Mouse (Mus musculus) MEL (cell line): ENCODE measurements around the gene Mex3a. TPM values are rescaled to one million over a fixed set of nuclear protein-coding genes. Genes with fewer than 3 reads are reported as not detected.

ENCODE experiments used
- DNase-seq: peaks from one replicate; pipeline ENCODE4 v3.0.0; 2011; ENCODE audit warnings: low read depth, low spot score
- H3K27ac ChIP-seq: 2 replicates; pipeline ENCODE4 v1.5.1; 2012; ENCODE audit warnings: low read depth, mild to moderate bottlenecking, control low read depth, low read length, moderate library complexity; ENCODE audit not compliant: control insufficient read depth
- H3K27me3 ChIP-seq, 2 experiments: fragments of 150-350 bp in 1 of 2; sonication (generic) in 1 of 2; 2 replicates each; pipeline ENCODE4 v1.6.1; 2012; ENCODE audit warnings: low read length in 2 of 2, mild to moderate bottlenecking in 2 of 2, improper control_type of control experiment in 1 of 2, moderate library complexity in 1 of 2; ENCODE audit not compliant: insufficient read depth in 2 of 2, control insufficient read depth in 1 of 2
- H3K36me3 ChIP-seq, 2 experiments: 2 replicates each; pipeline ENCODE4 v1.6.1; 2012 to 2014; ENCODE audit warnings: low read length in 2 of 2, improper control_type of control experiment in 1 of 2, inconsistent platforms in 1 of 2, mild to moderate bottlenecking in 1 of 2; ENCODE audit not compliant: insufficient read depth in 2 of 2, control insufficient read depth in 1 of 2
- H3K4me1 ChIP-seq, 2 experiments: fragments of 150-350 bp in 1 of 2; sonication (generic) in 1 of 2; 2 replicates each; pipeline ENCODE4 v1.6.1; 2012; ENCODE audit warnings: low read length in 2 of 2, improper control_type of control experiment in 1 of 2, mild to moderate bottlenecking in 1 of 2; ENCODE audit not compliant: insufficient read depth in 2 of 2, control insufficient read depth in 1 of 2
- H3K4me3 ChIP-seq, 2 experiments: fragments of 150-350 bp in 1 of 2; sonication (generic) in 1 of 2; 2 replicates each; pipeline ENCODE4 v1.5.1; 2012; ENCODE audit warnings: low read depth in 2 of 2, low read length in 2 of 2, mild to moderate bottlenecking in 2 of 2, moderate library complexity in 2 of 2, control low read depth in 1 of 2, improper control_type of control experiment in 1 of 2; ENCODE audit not compliant: control insufficient read depth in 1 of 2, insufficient read depth in 1 of 2
- H3K79me2 ChIP-seq: 2 replicates; pipeline ENCODE4 v1.6.1; 2012; ENCODE audit warnings: mild to moderate bottlenecking, low read length, moderate library complexity; ENCODE audit not compliant: control insufficient read depth, poor library complexity, insufficient read depth
- H3K9ac ChIP-seq: 2 replicates; pipeline ENCODE4 v1.6.1; 2012; ENCODE audit warnings: low read depth, mild to moderate bottlenecking, control low read depth, low read length, moderate library complexity; ENCODE audit not compliant: control insufficient read depth, poor library complexity, severe bottlenecking
- H3K9me3 ChIP-seq: fragments of 150-350 bp; sonication (generic); replicated peaks from 2 replicates; pipeline ENCODE4 v1.6.1; 2012; ENCODE audit warnings: mild to moderate bottlenecking, low read length, improper control_type of control experiment, moderate library complexity; ENCODE audit not compliant: insufficient read depth
- CHD1 ChIP-seq: IDR thresholded peaks from 2 replicates; pipeline ENCODE4 v1.6.1; 2012; ENCODE audit warnings: low read depth, mild to moderate bottlenecking, inconsistent platforms, low read length, improper control_type of control experiment
- CHD2 ChIP-seq: IDR thresholded peaks from 2 replicates; pipeline ENCODE4 v1.6.1; 2011; ENCODE audit warnings: low read length, improper control_type of control experiment
- ELF1 ChIP-seq: IDR thresholded peaks from 2 replicates; pipeline ENCODE4 v1.6.1; 2014; ENCODE audit warnings: low read depth, mild to moderate bottlenecking, inconsistent platforms, low read length, improper control_type of control experiment, moderate library complexity
- GATA1 ChIP-seq: IDR thresholded peaks from 2 replicates; pipeline ENCODE4 v1.6.1; 2011; ENCODE audit warnings: low read depth, low read length, improper control_type of control experiment
- HCFC1 ChIP-seq: IDR thresholded peaks from 2 replicates; pipeline ENCODE4 v1.6.1; 2012; ENCODE audit warnings: low read depth, mild to moderate bottlenecking, inconsistent platforms, low read length, improper control_type of control experiment, moderate library complexity
- MAFK ChIP-seq: IDR thresholded peaks from 2 replicates; pipeline ENCODE4 v1.6.1; 2011; ENCODE audit warnings: low read depth, mild to moderate bottlenecking, low read length, improper control_type of control experiment, borderline replicate concordance
- MAX ChIP-seq: IDR thresholded peaks from 2 replicates; pipeline ENCODE4 v1.6.1; 2011; ENCODE audit warnings: low read length, improper control_type of control experiment
- MAZ ChIP-seq: IDR thresholded peaks from 2 replicates; pipeline ENCODE4 v1.6.1; 2012; ENCODE audit warnings: low read depth, mild to moderate bottlenecking, inconsistent platforms, low read length, improper control_type of control experiment
- MYB ChIP-seq: IDR thresholded peaks from 2 replicates; pipeline ENCODE4 v1.6.1; 2011; ENCODE audit warnings: mild to moderate bottlenecking, low read depth, low read length, improper control_type of control experiment
- MYC ChIP-seq: IDR thresholded peaks from 2 replicates; pipeline ENCODE4 v1.6.1; 2011; ENCODE audit warnings: low read depth, mild to moderate bottlenecking, low read length, improper control_type of control experiment, moderate library complexity
- NELFE ChIP-seq: IDR thresholded peaks from 2 replicates; pipeline ENCODE4 v1.6.1; 2011; ENCODE audit warnings: low read depth, low read length, improper control_type of control experiment
- POLR2AphosphoS2 ChIP-seq: IDR thresholded peaks from 2 replicates; pipeline ENCODE4 v1.6.1; 2011; ENCODE audit warnings: low read length, improper control_type of control experiment
- POLR2AphosphoS5 ChIP-seq: IDR thresholded peaks from 2 replicates; pipeline ENCODE4 v1.6.1; 2012; ENCODE audit warnings: low read depth, borderline replicate concordance, mild to moderate bottlenecking, inconsistent platforms, low read length, moderate library complexity, mixed read lengths
- RCOR1 ChIP-seq: IDR thresholded peaks from 2 replicates; pipeline ENCODE4 v1.6.1; 2012; ENCODE audit warnings: low read depth, mild to moderate bottlenecking, inconsistent platforms, low read length, improper control_type of control experiment
- SIN3A ChIP-seq: IDR thresholded peaks from 2 replicates; pipeline ENCODE4 v1.6.1; 2012; ENCODE audit warnings: low read length, improper control_type of control experiment, inconsistent platforms
- TCF12 ChIP-seq: IDR thresholded peaks from 2 replicates; pipeline ENCODE4 v1.6.1; 2014; ENCODE audit warnings: low read depth, mild to moderate bottlenecking, inconsistent platforms, low read length, improper control_type of control experiment, moderate library complexity
- UBTF ChIP-seq: IDR thresholded peaks from 2 replicates; pipeline ENCODE4 v1.6.1; 2012; ENCODE audit warnings: low read depth, mild to moderate bottlenecking, inconsistent platforms, low read length, improper control_type of control experiment, moderate library complexity, borderline replicate concordance; ENCODE audit not compliant: insufficient read depth
- ZKSCAN1 ChIP-seq: IDR thresholded peaks from 2 replicates; pipeline ENCODE4 v1.6.1; 2012; ENCODE audit warnings: low read depth, mild to moderate bottlenecking, inconsistent platforms, low read length, improper control_type of control experiment, moderate library complexity
- polyA plus RNA-seq, 2 experiments: library from polyadenylated mRNA; stranded (reverse) in 1 of 2; unstranded in 1 of 2; fragments of >175 nt in 1 of 2; fragments of >200 nt in 1 of 2; gene quantifications; 2 replicates each; pipeline versions ENCODE4 v1.2.1 to v1.2.4; 2012; ENCODE audit warnings: low replicate concordance in 2 of 2, low read depth in 1 of 2; ENCODE audit not compliant: insufficient read length in 2 of 2, insufficient read depth in 1 of 2, missing spikeins in 1 of 2
- total RNA-seq: library from RNA; depleted of rRNA; stranded (reverse); fragments of 300-350 nt; gene quantifications from 2 replicates; pipeline ENCODE4 v1.2.3, GENCODE M21; 2012

Gene Mex3a
- total and polyA plus RNA-seq, 3 experiments, result 5.5 to 10.1 TPM; not detected in 1

GRCm38 (mm10) chr3:88541622-88542401 lies 9.6 kb downstream of the Mex3a start:
- no peak overlapping the region for H3K4me3 ChIP-seq
- peaks cover 0 to 10% of the 10 kb centered on the region in 2 experiments; a peak in 2 of 4 replicates for H3K36me3 ChIP-seq
- DNase-seq, result no peak
- no peaks in the 10 kb centered on the region for H3K9me3 ChIP-seq
- no peak overlapping the region for H3K27ac ChIP-seq
- no peaks in the 10 kb centered on the region for H3K79me2 ChIP-seq
- peaks cover 12 to 19% of the 10 kb centered on the region in 2 experiments for H3K4me1 ChIP-seq
- TF ChIP-seq UBTF, result no peak
- TF ChIP-seq RCOR1, result no peak
- no peak for TF ChIP-seq TCF12
- no peak for TF ChIP-seq CHD2
- TF ChIP-seq MAZ, result no peak
- TF ChIP-seq MYC, result no peak
- no peak for TF ChIP-seq SIN3A
- no peak for TF ChIP-seq POLR2AphosphoS2
- no peak for TF ChIP-seq ZKSCAN1
- TF ChIP-seq GATA1, result no peak
- no peak for TF ChIP-seq NELFE
- TF ChIP-seq MYB, result no peak
- TF ChIP-seq HCFC1, result no peak
- H3K9ac ChIP-seq, result no peak overlapping the region
- H3K27me3 ChIP-seq, result no peaks in the 10 kb centered on the region

- DNase-seq, result no peak
- TF ChIP-seq CHD1 (no peak), MAFK (no peak), NELFE (no peak), POLR2AphosphoS5 (no peak), MAX (no peak), ELF1 (no peak)
- Histone ChIP-seq H3K36me3 (peaks cover 0 to 12% of the 10 kb centered on the region in 2 experiments; a peak in 2 of 4 replicates), H3K9me3 (no peaks in the 10 kb centered on the region), H3K9ac (no peak overlapping the region), H3K79me2 (no peaks in the 10 kb centered on the region), H3K27me3 (no peaks in the 10 kb centered on the region), H3K4me3 (no peak overlapping the region), H3K4me1 (peaks cover 17 to 24% of the 10 kb centered on the region in 2 experiments), H3K27ac (no peak overlapping the region)
These were observed 10.3 kb downstream of the Mex3a start for GRCm38 (mm10) chr3:88542486-88542885.
